Comparison of ENCODE assay signal across 1 mouse cellular context in genomic region chr9:44134851-44135730, GRCm38 (mm10).
TF ChIP-seq lines count a peak whose summit lies in the region.

No protein-coding gene starts in this region.

TF ChIP-seq in CH12.LX, 34 proteins besides CTCF, POLR2A, EP300 and RAD21:
- TF ChIP-seq ZMIZ1 (IDR thresholded peaks at IDR 0.05; ENCODE audit: low read depth, low read length) (no peak), USF2 (conservative IDR thresholded peaks at IDR 0.05; ENCODE audit: low read depth, low read length) (no peak), MAFK (IDR thresholded peaks at IDR 0.05; ENCODE audit: insufficient replicate concordance, low read length) (no peak), ZKSCAN1 (IDR thresholded peaks at IDR 0.05; ENCODE audit: borderline replicate concordance, low read depth, low read length) (no peak), ETS1 (conservative IDR thresholded peaks at IDR 0.05; ENCODE audit: low read depth, low read length) (no peak), ZNF384 (IDR thresholded peaks at IDR 0.05; ENCODE audit: low read depth, low read length) (no peak)
